Mouse (Mus musculus): Measurements from ENCODE around the gene Dnal4. TPM values are rescaled to one million over a fixed set of nuclear protein-coding genes. Genes with fewer than 3 reads are reported as not detected.

Gene Dnal4
- polyA plus RNA-seq, 1 experiment: 71.5 TPM

DNA sequence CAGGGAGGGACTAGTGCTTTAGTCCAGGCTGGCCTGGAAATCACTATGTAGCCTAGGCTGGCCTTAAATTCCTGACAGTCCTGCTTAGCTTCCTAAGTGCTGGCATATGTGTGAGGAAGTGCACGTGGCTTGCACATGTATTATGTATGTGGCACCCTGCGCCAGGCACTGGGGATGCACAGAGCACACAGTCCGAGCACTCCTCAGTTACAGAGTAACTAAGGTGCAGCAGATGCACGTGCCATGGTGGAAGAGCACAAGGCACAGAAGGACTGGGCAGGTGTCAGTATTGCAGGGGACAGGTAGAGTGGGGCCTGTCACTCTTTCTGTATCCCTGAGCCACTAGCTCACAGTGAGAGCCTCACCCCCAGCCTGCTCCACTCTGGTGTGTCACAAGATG, 22.5 kb downstream of the Dnal4 start:
- Histone ChIP-seq H3K4me1 (ENCODE audit: control insufficient read depth, insufficient read depth, low read length) (peaks cover 18% of the 10 kb centered on the region), H3K4me3 (ENCODE audit: insufficient read depth, low read length) (no peak overlapping the region), H3K27ac (ENCODE audit: insufficient read depth, low read length) (no peak overlapping the region)
- no peak for TF ChIP-seq CTCF (IDR thresholded peaks at IDR 0.05; ENCODE audit: extremely low read depth, insufficient read depth, low read length)

DNA sequence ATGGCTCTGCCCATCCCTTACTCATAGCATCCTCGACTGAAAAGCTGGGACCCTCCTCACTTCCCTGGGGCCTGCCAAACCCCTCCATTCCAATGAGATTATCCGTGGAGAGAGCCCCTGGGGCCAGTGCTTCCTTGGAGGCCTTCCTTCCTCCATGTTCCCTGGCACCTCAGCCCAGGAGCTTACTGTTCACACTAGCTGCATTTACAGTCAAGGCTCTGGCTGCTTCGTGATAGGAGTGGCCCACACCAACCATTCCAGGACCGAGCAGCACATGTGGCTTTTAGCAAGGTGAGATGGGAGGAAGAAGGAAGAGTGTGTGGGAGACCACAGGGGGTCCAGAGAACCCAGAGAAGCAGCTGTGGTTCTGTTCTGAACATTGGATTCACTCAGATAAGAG, 23.8 kb downstream of the Dnal4 start:
- Histone ChIP-seq H3K4me3 (ENCODE audit: insufficient read depth, low read length) (no peak overlapping the region), H3K27ac (ENCODE audit: insufficient read depth, low read length) (no peak overlapping the region), H3K4me1 (ENCODE audit: control insufficient read depth, insufficient read depth, low read length) (peaks cover 18% of the 10 kb centered on the region)
- TF ChIP-seq CTCF (IDR thresholded peaks at IDR 0.05; ENCODE audit: extremely low read depth, insufficient read depth, low read length) (no peak), POLR2A (IDR thresholded peaks at IDR 0.05; ENCODE audit: extremely low read depth, insufficient read depth, low read length) (no peak)

DNA sequence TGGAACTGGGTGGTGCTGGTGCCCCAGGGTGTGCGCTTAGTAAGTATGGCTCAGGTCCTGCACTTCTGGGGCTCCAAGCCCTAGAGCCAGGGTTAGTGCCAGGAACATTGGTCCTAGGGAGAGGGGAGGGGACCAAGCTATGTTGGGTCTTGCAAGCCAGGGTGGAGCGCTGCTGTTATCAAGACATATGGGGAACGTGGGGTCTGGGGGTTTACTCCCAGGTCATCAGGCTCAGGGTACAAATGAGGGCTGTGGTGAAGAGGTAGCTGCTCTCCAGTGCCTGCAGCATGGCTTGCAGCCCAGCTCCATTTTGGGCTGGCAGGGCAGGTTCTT, 24.3 kb downstream of the Dnal4 start:
- peaks cover 13% of the 10 kb centered on the region for H3K4me1 ChIP-seq (ENCODE audit: control insufficient read depth, insufficient read depth, low read length)
- H3K27ac ChIP-seq (ENCODE audit: insufficient read depth, low read length): no peak overlapping the region
- H3K4me3 ChIP-seq (ENCODE audit: insufficient read depth, low read length): no peak overlapping the region
- no peak for TF ChIP-seq CTCF (IDR thresholded peaks at IDR 0.05; ENCODE audit: extremely low read depth, insufficient read depth, low read length)
- TF ChIP-seq POLR2A (IDR thresholded peaks at IDR 0.05; ENCODE audit: extremely low read depth, insufficient read depth, low read length): no peak

DNA sequence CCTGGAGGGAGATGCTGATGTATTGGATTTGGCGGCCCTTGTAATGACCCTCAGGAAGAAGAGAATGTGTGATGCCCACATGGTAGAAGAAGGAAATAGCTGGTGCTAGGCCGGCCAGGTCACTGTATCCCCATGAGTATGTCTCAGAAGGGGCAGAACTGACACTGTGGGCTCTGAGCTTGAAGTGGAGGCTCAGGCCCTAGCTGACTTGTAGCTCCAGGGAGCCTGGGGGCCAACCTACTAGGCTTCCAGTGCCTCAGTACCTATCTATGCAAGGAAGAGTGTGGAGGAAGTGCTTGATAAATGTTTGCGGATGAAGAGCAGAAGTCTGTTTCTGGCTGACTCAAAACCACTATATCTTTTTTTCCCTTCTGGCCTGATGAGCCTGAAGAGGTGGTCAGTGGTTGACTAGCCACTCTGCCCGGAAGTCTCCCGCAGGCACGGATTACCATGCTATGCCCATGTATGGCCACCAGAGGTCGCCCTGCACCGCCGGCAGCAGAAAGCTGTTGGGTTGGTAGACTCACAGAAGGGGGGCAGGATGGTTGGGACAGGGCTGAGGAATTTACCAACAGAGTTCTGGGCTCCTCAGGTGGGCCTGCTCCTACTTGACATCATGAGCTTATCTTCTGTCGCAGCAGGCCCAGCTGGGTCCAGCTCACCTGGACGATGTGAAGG, 24.8 kb downstream of the Dnal4 start:
- H3K4me1 ChIP-seq (ENCODE audit: control insufficient read depth, insufficient read depth, low read length): peaks cover 11% of the 10 kb centered on the region
- H3K4me3 ChIP-seq (ENCODE audit: insufficient read depth, low read length): no peak overlapping the region
- no peak overlapping the region for H3K27ac ChIP-seq (ENCODE audit: insufficient read depth, low read length)
- TF ChIP-seq CTCF (IDR thresholded peaks at IDR 0.05; ENCODE audit: extremely low read depth, insufficient read depth, low read length) (peak; percentile 94), POLR2A (IDR thresholded peaks at IDR 0.05; ENCODE audit: extremely low read depth, insufficient read depth, low read length) (no peak)

DNA sequence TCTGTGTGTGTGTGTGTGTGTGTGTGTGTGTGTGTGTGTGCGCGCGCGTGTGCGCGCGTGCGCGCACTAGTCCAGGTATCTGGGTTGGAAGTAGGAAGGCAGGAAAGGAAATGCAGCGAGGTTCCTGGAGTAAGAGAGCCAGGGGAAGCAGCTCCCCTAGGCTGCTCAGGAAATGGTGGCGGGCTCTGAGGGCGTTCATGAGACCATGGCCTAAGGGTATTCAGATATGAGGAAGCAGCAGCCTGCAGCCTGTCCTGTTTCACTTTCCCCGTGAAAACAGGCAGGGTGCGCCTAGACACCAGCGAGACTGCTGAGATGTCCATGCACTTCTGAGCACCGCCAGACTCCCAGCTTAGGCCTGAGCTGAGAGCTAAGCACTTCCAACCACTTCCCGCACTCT, 25.9 kb downstream of the Dnal4 start:
- TF ChIP-seq CTCF (IDR thresholded peaks at IDR 0.05; ENCODE audit: extremely low read depth, insufficient read depth, low read length) (no peak), POLR2A (IDR thresholded peaks at IDR 0.05; ENCODE audit: extremely low read depth, insufficient read depth, low read length) (no peak)
- H3K27ac ChIP-seq (ENCODE audit: insufficient read depth, low read length): no peak overlapping the region
- H3K4me3 ChIP-seq (ENCODE audit: insufficient read depth, low read length): no peak overlapping the region
- H3K4me1 ChIP-seq (ENCODE audit: control insufficient read depth, insufficient read depth, low read length): peaks cover 9% of the 10 kb centered on the region

DNA sequence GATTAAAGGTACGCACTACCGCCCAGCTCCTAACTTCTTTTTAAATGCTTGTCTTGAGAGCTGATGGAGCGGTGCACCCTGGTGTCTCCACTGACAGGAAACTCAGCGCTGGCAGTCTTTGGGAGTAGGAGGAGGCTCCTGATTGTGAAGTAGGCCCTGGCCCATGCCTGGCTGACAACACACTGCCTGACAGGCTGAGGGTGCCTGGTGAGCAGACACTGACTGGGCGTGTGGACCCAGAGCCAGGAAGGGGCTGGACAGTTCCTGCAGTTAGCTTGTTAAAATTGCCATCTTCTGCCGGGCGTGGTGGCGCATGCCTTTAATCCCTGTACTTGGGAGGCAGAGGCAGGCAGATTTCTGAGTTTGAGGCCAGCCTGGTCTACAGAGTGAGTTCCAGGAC, 27.4 kb downstream of the Dnal4 start:
- TF ChIP-seq CTCF (IDR thresholded peaks at IDR 0.05; ENCODE audit: extremely low read depth, insufficient read depth, low read length) (no peak), POLR2A (IDR thresholded peaks at IDR 0.05; ENCODE audit: extremely low read depth, insufficient read depth, low read length) (no peak)
- Histone ChIP-seq H3K4me1 (ENCODE audit: control insufficient read depth, insufficient read depth, low read length) (no peaks in the 10 kb centered on the region), H3K27ac (ENCODE audit: insufficient read depth, low read length) (no peak overlapping the region), H3K4me3 (ENCODE audit: insufficient read depth, low read length) (no peak overlapping the region)

DNA sequence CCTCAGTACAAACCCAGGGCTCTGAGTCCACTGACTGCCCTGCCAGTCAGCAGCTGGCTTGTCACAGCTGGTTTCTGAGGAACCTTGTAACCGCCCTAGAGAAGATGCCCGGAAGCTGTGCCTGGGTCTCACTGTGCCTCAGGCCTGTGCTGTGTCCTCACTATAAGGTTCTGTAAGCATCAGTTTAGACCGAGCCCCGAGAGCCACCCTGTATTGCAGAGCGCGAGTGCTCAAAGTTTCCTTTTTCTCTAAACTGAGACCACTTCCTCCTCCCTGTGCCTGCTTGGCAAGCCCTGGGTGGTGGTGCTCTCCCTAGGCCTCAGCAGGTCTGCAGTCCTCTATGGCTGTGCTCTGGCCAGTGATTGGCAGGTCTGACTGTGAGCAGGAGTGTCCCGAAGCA, 28.5 kb downstream of the Dnal4 start:
- Histone ChIP-seq H3K4me1 (ENCODE audit: control insufficient read depth, insufficient read depth, low read length) (no peaks in the 10 kb centered on the region), H3K27ac (ENCODE audit: insufficient read depth, low read length) (no peak overlapping the region), H3K4me3 (ENCODE audit: insufficient read depth, low read length) (no peak overlapping the region)
- TF ChIP-seq CTCF (IDR thresholded peaks at IDR 0.05; ENCODE audit: extremely low read depth, insufficient read depth, low read length): no peak
- TF ChIP-seq POLR2A (IDR thresholded peaks at IDR 0.05; ENCODE audit: extremely low read depth, insufficient read depth, low read length): no peak

DNA sequence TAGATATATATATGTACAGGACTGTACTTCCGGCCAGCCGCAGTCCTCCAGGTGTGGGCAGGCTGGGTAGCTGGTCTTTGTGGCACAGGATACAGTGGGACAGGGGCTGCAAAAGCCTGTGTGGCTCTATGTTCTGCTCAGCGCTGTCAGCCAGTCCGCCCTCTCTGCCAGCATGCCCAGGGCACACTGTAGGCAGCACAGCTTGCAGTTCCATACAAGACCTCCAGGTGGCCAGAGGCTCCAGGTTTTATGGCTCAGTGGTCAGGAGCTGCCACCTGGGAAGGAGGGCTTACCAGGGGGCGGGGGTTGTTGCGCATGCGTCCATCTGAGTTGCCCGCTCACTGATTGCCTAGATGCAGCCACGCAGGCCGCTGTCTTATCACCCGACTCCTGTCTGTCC, 29.7 kb downstream of the Dnal4 start:
- H3K4me1 ChIP-seq (ENCODE audit: control insufficient read depth, insufficient read depth, low read length): no peaks in the 10 kb centered on the region

DNA sequence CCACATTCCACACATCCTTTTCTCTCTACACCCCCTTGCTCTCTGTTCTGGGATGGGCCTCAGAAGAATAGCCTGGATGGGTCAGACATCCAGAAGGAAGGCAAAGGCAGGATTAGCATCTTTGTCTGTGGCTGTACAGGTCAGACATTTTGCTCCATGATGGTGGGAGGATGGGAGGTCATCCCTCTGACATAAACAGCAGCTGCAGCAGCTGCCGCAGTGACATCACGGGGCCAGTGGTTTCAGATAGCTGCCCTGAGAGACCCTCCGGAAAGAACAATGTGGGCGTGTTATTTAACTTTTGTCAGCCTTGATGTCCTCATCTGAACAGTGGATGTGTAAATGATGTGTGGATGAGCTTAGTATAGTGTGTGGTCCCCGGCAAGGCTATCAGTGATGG, 31.8 kb downstream of the Dnal4 start:
- no peak for TF ChIP-seq CTCF (IDR thresholded peaks at IDR 0.05; ENCODE audit: extremely low read depth, insufficient read depth, low read length)
- TF ChIP-seq POLR2A (IDR thresholded peaks at IDR 0.05; ENCODE audit: extremely low read depth, insufficient read depth, low read length): no peak
- no peak overlapping the region for H3K27ac ChIP-seq (ENCODE audit: insufficient read depth, low read length)

More for the DNA sequence above, 29.7 kb downstream of the Dnal4 start:
- Histone ChIP-seq H3K27ac (ENCODE audit: insufficient read depth, low read length) (no peak overlapping the region), H3K4me3 (ENCODE audit: insufficient read depth, low read length) (no peak overlapping the region)
- TF ChIP-seq CTCF (IDR thresholded peaks at IDR 0.05; ENCODE audit: extremely low read depth, insufficient read depth, low read length): peak; percentile 24; the same call in 1 of the 2 replicates
- TF ChIP-seq POLR2A (IDR thresholded peaks at IDR 0.05; ENCODE audit: extremely low read depth, insufficient read depth, low read length): no peak

DNA sequence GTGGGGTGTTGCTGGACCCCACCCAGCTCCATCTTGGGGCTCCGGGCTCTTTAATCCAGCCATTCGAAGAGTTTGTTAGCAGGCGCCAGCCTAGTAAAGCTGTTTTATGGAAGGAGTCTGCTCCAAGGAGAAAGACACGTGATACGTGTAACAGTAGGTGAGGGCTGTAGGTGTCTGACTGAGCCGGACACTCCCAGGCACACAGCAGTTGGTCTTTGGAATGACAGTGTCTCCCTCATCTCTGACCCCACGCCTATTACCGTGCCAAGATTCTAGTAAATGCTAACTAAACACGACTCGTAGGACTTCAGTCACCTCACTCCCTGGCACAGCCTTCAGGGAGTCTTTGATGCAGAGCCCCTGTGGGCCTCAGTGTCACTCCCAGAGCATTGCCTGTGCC, 32.3 kb downstream of the Dnal4 start:
- no peak overlapping the region for H3K4me3 ChIP-seq (ENCODE audit: insufficient read depth, low read length)
- peaks cover 3% of the 10 kb centered on the region for H3K4me1 ChIP-seq (ENCODE audit: control insufficient read depth, insufficient read depth, low read length)
- no peak overlapping the region for H3K27ac ChIP-seq (ENCODE audit: insufficient read depth, low read length)
- TF ChIP-seq CTCF (IDR thresholded peaks at IDR 0.05; ENCODE audit: extremely low read depth, insufficient read depth, low read length): no peak
- no peak for TF ChIP-seq POLR2A (IDR thresholded peaks at IDR 0.05; ENCODE audit: extremely low read depth, insufficient read depth, low read length)

More for the DNA sequence above, 31.8 kb downstream of the Dnal4 start:
- no peak overlapping the region for H3K4me3 ChIP-seq (ENCODE audit: insufficient read depth, low read length)
- peaks cover 3% of the 10 kb centered on the region for H3K4me1 ChIP-seq (ENCODE audit: control insufficient read depth, insufficient read depth, low read length)
